Mouse (Mus musculus) lung, postnatal 25 days (tissue): ENCODE data around the gene Pik3r1.

Experiments
- DNase-seq: peaks from one replicate; pipeline ENCODE4 v3.0.0; 2022; ENCODE audit warnings: low spot score

The Pik3r1 gene

DNA sequence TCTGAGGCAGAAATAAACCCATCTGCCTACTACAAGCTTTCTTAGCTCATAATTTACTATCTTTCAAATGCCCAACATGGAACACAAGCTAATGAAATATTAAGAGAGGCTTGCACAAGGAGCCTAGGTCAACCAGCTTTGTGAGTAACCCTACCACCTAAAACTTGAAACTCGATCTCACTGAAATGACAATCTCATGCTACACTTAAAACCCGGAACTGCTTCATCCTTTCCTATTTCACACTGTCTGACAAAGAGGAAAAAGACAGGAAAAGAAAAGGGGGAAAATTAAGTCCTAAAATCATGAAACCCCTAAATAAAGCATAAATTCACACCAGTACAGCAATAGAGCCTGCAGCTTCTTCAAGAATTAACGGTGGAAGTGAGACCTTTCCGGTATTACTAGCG lies 1.4 kb downstream of the Pik3r1 start:
- DNase-seq = no peak

GRCm38 (mm10) chr13:101765976-101766375 lies 2.0 kb downstream of the Pik3r1 start:
- no peak for DNase-seq

- no peak for DNase-seq
Observed at GRCm38 (mm10) chr13:101764111-101764510, 3.9 kb downstream of the Pik3r1 start.

GRCm38 (mm10) chr13:101763676-101764075 lies 4.3 kb downstream of the Pik3r1 start:
- DNase-seq = no peak

- DNase-seq = no peak
Observed at GRCm38 (mm10) chr13:101763149-101763548, 4.9 kb downstream of the Pik3r1 start.

DNA sequence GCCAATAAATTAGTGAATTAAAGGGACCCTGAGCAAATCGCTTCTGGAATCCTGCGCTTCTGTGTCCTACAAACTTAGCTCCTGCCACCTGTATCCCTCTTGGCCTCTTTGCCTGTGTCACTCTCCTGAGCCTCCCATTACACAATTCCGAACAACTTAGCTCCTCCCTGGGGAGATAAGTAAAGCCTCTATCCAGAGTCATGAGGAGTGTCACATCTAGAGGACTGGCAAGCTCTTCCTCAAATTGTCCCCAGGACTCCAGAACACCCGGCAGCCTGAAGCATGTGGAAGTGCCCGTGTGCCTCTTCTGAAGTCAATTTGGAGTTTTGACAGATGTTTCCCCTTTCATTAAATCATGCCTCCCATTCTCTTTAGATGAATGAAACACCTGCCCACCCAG lies 6.4 kb downstream of the Pik3r1 start:
- DNase-seq = no peak

DNA sequence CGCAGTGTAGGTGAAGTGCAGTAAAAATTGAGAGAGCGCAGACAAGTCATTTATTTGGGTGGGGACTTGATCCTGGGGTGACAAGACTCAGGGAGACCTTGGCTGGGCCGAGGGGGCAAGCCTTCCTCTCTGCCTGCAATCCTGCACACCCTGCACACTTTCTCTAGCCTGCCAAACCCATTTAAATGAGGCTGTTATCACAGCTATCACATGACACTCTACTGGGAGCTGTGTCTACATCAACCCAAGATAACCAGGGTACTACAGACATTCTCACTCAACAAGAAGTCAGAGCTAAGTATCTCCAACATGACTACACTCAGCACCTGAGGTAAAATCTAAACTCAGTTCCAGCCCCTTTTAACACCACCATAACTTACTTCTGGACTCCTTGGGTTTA lies 7.1 kb downstream of the Pik3r1 start:
- no peak for DNase-seq

DNA sequence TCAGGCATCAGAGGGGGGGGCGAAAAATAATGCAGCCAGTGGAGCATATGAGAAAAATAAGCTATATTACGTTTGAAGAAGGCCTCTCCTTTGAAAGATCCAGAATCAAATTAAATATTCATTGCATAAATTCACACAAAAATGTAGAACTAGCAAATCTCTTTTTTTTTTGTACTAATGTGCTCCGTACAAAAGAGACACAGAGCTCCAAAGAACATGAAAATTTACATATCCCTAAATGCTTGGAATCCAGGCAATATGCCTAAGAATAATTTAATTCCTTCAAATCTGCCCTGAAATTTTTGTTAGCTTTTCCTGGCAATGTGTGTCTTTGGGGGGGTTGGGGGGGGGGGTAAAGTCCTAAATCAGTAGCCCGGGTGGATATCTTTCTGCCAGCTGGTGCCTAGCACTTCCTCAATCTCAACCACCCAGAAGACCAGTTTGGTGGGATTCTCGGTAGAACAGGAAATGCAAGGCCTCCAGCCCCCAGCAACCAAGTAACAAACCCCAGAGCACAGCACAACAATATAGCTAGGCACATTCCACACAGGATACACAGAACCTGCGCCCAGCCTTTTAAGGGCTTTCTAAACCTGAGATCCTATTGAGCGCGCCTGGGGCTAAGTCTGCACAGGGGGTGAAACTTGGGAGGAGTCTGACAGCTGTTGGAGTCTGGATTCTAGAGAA lies 7.9 kb downstream of the Pik3r1 start:
- DNase-seq = no peak

DNA sequence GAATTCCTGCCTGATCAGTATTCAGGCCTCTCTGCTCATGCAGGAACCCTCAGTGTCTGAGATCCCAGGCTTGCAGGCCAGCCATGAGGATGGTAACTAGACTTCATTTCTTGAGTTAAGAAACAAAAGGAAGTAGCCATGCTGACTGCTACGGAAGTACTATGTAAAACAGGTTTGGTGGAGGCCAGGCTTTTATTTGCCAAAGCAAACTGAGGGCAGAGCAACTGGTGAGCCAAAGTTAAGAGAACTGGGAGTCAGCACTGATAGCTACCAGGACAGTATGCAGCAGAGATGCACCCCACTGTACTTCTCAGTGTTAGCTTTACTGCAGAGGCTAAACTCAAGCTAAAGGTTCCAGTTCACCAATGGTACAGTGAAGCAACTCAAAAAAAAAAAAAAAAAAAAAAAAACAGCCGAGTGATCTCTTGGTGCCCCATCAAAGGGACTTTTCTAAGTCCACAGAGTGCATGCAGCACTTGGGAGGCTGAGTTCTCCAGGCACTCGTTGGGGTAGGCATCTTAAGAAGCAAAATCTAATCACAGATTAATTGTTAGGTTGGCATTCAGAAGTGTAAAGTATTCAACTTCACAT lies 8.6 kb downstream of the Pik3r1 start:
- no peak for DNase-seq

DNA sequence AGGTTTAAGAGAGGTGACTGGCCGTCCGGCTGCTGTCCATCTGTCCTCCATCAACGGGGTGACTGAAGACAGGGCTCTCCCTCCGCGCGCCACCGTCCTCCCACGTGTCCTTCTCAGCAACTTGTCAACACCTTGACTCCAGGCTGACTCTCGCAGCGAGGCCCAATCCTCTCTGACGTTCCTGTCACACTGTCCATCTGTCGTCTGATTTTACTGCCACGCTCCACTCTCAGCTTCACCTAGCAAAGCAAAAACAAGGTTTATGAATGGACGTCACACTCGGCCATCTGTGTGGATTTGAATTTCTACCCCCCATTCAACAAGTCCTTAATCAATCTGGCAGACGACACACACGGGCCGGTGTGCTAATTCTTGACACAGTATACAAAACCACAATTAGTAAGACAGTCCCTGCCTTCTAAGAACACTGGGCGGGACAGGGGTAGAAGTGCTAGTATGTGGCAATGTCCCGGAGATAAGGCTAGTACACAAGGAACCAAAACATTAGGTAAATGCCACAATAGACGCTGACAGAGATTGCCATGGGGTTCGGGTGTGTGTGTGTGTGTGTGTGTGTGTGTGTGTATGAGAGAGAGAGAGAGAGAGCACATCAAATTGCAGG lies 10.1 kb downstream of the Pik3r1 start:
- DNase-seq = no peak

DNA sequence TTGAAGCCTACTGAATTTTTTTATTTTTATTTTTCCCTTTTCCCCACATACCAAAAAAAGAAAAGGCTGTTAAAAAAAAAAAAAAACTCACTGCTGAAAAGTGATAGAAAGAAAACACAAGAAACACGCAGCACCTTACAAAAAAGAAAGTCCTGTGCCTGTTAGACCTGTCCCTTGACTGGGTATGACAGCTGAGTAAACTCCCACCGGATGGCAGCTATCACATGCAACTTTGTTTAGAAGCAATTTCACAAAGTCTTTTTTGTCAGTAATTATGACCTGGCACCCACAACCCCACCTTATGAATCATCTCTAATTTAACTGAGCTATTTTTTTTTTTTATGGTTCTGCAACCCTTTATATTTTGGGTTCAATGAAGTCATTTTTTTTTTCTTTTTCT lies 12.8 kb downstream of the Pik3r1 start:
- DNase-seq = no peak

GRCm38 (mm10) chr13:101753639-101754038 lies 14.4 kb downstream of the Pik3r1 start:
- DNase-seq = peak; percentile 87

GRCm38 (mm10) chr13:101751816-101752215 lies 16.2 kb downstream of the Pik3r1 start:
- DNase-seq = no peak

DNA sequence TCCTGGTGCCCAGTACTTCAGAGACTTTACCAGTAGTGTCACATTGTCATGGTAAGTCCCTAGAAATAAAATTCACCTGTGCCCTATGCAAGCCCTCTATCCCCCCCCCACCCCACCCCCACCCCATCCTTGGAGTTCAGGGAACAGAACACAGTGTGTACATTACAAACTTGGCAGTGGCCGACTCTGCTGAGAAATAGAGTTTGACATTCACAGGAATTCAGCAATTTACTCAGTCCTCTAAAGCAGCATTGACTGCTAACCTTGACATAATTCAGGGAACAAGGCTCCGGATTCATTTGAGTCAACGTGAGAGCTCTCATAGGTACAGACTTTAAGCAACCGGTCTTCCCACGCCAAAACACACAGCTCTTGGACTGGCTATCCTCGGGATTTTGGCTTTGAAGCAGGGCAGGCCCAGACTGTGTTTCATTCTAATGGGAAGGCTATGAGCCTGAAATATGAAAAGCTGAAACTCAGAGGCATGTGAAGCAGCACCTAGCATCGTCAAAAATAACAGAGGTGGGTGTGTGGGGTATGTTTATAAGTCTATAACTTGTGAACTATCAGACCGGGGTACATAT lies 21.9 kb downstream of the Pik3r1 start:
- no peak for DNase-seq

DNA sequence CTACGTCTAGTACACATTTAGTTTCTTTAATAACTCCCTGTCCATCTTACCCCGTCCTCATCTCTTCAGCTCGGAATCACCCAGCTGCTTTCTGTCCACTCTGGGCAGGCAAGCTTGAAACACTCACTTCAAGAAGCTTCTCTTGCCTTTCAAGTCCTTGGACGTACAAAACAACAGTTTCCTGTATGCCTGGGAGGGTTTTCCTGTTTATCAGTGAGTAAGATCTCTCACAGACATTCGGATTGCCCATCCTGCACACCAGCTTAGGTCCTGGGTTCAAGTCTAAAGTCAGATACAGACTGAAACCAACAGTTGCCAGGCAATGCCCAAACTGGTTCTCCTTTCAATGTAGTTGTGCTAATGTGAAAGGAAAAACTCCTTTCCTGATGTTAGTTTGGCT lies 23.1 kb downstream of the Pik3r1 start:
- no peak for DNase-seq

GRCm38 (mm10) chr13:101744053-101744452 lies 24.0 kb downstream of the Pik3r1 start:
- no peak for DNase-seq

DNA sequence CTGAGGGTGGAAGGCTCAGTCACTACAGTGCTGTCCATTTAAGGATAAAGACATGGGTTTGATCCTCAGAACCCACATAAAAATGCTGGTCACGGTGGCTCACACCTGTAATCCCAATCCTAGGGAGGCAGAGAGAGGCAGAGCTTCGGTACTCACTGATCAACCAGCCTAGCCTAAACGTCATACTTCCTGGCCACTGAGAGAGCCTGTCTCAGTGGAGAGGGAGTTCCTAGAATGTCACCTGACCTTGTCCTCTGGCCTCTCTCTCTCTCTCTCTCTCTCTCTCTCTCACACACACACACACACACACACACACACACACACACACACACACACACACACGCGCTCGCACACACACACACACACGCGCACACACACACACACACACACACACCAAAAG lies 24.8 kb downstream of the Pik3r1 start:
- DNase-seq = no peak

- DNase-seq = no peak
Observed at GRCm38 (mm10) chr13:101742596-101742995, 25.4 kb downstream of the Pik3r1 start.

DNA sequence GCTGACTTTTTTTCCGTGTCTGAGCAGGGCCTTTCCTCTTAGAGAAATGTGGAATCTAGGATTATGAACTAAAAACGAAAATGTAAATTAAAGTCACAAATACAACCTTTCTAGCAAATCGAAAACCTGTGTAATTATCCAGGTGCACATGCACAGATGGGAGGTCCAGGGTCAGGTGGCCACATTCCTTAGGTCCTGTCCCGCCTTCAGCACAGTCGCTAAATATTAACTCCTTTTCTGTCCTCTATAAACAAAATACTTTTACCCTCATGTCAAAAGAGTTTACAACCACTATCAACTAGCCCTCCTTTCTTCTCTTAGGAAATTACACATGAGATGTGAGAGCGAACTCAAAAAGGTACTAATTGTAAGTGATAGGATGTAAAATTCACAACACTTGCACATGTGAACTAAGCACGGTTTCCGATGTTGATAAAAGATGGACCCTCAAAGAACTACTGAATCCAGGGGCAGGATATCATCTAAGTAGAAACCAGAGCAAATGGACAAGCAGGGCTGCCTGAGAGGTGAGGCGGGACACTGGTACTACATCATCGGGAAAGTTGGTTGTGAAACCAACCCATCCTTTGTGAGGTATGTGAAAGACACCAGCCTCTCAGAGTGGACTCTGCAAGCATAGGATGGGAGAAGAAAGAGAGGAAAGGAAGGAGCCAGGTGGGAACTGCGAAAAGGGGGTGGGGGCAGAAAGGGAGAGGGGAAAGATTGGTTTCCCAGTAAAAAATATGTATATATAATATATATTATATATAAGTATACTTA lies 26.3 kb downstream of the Pik3r1 start:
- DNase-seq = no peak

DNA sequence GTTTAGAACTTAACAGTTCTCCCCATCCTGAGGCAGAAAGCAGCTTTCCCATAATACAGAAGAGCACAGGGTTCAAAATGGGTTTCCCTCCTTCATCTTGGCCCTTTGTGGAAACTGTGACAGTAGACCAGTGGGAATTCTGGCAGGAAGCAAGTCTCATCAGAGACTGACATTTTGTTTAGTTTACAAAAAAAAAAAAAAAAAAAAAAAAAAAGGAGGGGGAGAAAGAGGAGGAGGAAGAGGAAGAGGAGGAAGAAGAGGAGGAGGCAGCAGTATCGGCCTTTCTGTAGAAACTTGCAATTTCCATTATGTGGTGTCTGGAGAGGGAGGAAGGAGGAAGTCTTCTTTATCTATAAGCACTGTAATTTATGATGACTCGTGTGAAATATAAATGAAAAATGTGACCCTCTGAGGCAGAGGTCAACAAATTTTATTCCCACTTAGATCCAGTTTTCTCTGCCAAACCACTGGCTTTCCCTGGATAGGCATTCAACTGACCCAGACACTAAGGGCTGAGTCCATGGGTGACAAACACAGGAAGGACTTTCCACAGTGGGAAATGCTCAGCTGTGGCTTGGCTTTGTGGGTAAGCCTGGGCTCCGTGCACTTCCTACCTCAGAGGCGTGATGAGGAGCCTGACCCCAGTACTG lies 28.2 kb downstream of the Pik3r1 start:
- no peak for DNase-seq

DNA sequence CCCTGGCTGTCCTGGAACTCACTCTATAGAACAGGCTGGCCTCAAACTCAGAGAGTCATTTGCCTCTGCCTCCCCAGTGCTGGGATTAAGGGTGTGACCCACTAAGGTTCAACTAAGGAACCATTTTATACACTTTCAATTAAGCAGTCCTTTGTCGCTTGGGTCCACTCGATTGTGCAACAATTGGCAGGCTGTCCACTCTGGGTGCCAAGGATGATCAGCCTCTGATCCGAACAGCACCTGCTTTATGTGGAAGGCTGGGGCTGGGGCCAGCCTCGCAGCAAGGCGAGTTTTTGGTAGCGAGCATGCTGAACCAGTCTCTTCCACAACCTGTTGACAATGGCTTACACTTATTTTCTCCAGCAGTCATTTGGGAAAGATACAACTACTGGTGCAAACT lies 29.2 kb downstream of the Pik3r1 start:
- DNase-seq = no peak
